Mouse (Mus musculus) bone marrow, adult 2 months (tissue): ENCODE data around the gene Podxl. TPM values are rescaled to one million over a fixed set of nuclear protein-coding genes. Genes with fewer than 3 reads are reported as not detected.
"Not testable (repeated sequence)": the region's sequence is repeated elsewhere in the genome, so short reads cannot be mapped to it uniquely, and the experiment has no call there.

Source experiments
- H3K27ac ChIP-seq: fragments of 200-500 bp; 2 replicates; pipeline ENCODE4 v1.5.1; 2012; ENCODE audit warnings: low read depth, mild to moderate bottlenecking, control low read depth, inconsistent platforms, low read length; ENCODE audit not compliant: control insufficient read depth, poor library complexity, insufficient read depth
- H3K4me1 ChIP-seq: fragments of 200-500 bp; 2 replicates; pipeline ENCODE4 v1.6.1; 2011; ENCODE audit warnings: low read length; ENCODE audit not compliant: control insufficient read depth, insufficient read depth
- H3K4me3 ChIP-seq: fragments of 200-500 bp; replicated peaks from 2 replicates; pipeline ENCODE3; 2011; ENCODE audit warnings: mild to moderate bottlenecking, low read depth, low read length, control low read depth; ENCODE audit not compliant: control insufficient read depth
- CTCF ChIP-seq: fragments of 200-500 bp; IDR thresholded peaks from 2 replicates; pipeline ENCODE4 v1.5.1; 2011; ENCODE audit warnings: low read length, control low read depth; ENCODE audit not compliant: control insufficient read depth, insufficient read depth
- POLR2A ChIP-seq: fragments of 200-500 bp; IDR thresholded peaks from 2 replicates; pipeline ENCODE4 v1.6.1; 2011; ENCODE audit warnings: low read depth, mild to moderate bottlenecking, control low read depth, low read length, borderline replicate concordance; ENCODE audit not compliant: control insufficient read depth
- WGBS: fragments of 180-500 bp; shearing (Covaris S2); methylation state at CpG from one replicate; pipeline ENCODE4 v1.1.7; 2018; 5-methylcytosine and 5-hydroxymethylcytosine counted together
- polyA plus RNA-seq: library from polyadenylated mRNA; stranded (reverse); fragments of >200 nt; gene quantifications from 2 replicates; pipeline ENCODE4 v1.2.4, GENCODE M21; 2011; ENCODE audit warnings: low replicate concordance; ENCODE audit not compliant: missing spikeins, insufficient read depth, insufficient read length

The Podxl gene
- polyA plus RNA-seq, 1 experiment = 1.4 TPM

DNA sequence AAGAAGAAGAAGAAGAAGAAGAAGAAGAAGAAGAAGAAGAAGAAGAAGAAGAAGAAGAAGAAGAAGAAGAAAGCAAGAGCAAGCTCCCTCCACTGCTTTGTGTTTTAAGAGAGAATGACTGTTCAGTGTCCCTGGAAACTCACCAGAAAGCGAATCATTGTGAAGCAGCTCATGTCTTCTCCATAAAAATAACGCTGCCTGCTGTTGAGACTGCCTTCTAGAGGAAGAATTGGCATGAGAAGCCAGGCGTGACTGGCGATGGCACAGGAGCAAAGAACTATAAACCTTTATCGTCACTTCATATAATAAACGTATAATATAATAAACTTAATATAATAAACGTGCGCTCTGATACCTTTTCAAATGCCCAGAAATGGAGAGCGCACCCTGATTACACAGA, 12.4 kb upstream of the Podxl start:
- 89% methylated on average over 9 of the region's 9 CpGs for WGBS
- no peak for TF ChIP-seq POLR2A
- no peaks in the 10 kb centered on the region for H3K4me1 ChIP-seq
- no peak overlapping the region for H3K27ac ChIP-seq
- H3K4me3 ChIP-seq = no peak overlapping the region

DNA sequence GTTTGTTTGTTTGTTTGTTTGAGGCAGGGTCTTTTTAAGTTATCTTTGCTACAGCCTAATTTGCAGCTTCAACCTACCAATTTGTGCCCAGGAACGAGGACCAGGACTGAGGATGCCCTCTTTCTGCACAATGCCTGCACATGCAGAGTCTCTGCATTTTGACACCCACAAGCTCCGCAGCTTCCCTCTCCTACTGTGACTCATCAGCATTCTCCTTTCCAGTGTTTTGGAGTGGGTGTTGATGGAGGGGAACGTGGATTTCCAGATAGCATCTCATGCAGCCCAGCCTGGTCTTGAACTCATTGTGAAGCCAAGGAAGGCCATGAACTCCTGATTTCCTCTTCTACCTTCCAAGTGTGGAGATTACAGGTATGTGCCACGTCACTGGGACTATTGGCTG, 11.3 kb upstream of the Podxl start:
- H3K4me3 ChIP-seq = no peak overlapping the region
- TF ChIP-seq POLR2A (no peak), CTCF (no peak)
- no peak overlapping the region for H3K27ac ChIP-seq
- 70% methylated on average over 4 of the region's 4 CpGs for WGBS
- H3K4me1 ChIP-seq = no peaks in the 10 kb centered on the region

DNA sequence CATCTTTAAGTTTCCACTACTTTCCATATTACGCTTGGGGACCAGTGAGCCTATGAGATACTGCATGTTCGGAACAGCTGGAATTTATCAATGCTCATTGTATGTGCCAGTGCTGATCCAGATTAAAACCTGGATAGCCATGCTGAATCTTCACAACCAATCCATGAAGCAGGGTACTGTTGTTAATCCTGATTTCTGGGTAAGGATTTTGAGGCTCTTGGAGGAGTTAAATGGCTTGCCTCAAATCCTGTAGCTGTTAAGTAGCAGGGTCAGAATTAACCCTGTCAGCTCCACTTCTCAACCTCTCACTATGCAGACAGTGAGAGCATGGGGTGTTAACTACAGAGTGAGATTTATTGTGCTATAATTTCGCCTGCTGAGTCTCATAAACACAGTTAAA, 7.7 kb upstream of the Podxl start:
- Histone ChIP-seq H3K4me1 (no peaks in the 10 kb centered on the region), H3K27ac (no peak overlapping the region), H3K4me3 (no peak overlapping the region)
- TF ChIP-seq CTCF (no peak), POLR2A (no peak)
- 68% methylated on average over 3 of the region's 3 CpGs for WGBS

DNA sequence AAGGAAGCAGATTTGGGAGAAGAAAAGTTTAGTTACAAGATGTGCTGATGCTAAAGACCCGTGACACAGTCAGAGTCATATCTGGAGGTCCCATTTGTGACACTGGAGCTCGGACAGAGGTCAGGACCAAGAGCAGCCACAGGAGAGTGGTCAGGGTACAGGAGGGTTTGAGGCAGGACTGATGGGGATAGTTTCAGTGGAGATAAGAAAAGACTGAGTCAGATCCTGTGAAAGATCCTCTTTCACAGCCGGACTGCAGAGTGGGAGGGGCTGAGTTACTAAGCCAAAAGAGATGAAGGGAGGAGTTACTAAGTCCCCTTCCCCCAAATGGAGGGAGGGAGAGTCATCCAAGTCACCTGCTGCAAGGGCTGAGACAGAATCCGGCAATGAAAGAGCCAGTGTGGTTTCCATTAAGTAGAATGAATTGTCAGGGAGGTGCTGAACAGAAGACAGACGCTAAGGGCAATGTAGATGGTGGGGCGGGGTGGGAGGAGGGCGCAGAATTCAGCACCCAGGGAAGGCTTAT, 4.4 kb upstream of the Podxl start:
- H3K27ac ChIP-seq = no peak overlapping the region
- WGBS = 35% methylated on average over 7 of the region's 7 CpGs
- TF ChIP-seq CTCF (no peak), POLR2A (no peak)

DNA sequence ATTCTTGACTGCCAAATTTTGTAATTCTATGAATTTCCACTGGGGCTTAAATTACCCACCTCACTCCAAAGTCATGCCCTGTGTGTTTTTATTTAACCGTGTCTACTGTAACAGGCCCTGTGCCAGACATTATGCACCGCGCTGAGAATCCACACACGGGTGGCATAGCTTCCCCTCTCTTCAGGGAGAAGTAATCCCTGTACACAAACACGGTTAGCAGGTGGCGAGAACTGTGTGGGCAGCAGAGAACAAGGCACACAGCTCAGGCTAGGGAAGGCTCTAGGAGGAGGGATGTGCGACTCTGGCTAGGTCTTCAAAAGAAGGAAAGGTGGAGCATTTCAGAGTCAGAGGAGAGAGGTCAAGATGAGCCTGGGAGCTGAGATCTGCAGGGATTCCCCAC, 3.4 kb upstream of the Podxl start:
- no peak overlapping the region for H3K4me3 ChIP-seq
- WGBS = 59% methylated on average over 7 of the region's 7 CpGs
- TF ChIP-seq POLR2A = no peak
- no peak for TF ChIP-seq CTCF
- no peaks in the 10 kb centered on the region for H3K4me1 ChIP-seq
- no peak overlapping the region for H3K27ac ChIP-seq

More for the DNA sequence above, 4.4 kb upstream of the Podxl start:
- Histone ChIP-seq H3K4me3 (no peak overlapping the region), H3K4me1 (no peaks in the 10 kb centered on the region)

DNA sequence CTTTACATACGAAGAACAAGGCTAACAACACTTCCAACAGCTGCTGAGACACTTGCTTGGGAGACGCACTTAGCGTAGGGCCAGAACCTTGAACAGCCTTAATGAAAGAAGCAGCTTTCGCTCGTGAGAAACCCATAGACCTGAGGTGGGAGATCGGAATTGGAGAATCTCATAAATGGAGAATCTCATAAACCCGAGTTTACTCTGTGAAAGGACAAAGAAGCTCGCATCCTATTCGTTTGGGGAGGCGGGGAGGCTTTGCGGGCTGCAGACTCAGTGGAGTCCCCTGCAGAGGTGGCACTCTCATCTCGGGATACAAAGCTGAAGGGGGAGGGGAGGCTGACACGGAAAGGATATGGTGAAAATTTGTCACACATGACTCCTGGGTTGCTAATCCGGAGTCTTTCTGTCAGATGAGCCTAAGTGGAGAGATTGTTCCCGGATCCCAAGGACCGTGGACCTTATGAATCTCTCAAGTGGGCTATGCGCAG, 1.2 kb upstream of the Podxl start:
- no peak overlapping the region for H3K4me3 ChIP-seq
- no peaks in the 10 kb centered on the region for H3K4me1 ChIP-seq
- no peak overlapping the region for H3K27ac ChIP-seq
- TF ChIP-seq CTCF (no peak), POLR2A (no peak)
- 8% methylated on average over 17 of the region's 17 CpGs for WGBS

DNA sequence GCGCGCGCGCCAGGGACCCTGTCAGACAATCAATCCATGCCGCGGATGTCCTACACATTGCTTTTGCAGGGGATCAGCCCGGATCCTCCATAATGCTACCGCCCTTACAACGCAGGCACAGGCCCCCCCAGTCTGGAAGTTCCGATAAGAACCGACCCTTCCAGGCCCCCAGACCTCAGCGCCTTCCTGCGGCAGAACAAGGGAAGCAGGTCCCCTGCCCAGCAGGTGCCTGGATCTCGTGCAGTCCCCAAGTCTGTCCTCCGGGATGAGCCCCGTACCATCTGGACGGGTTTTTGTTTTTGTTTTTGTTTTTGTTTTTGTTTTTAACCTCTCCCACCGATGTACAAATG, 376 bp upstream of the Podxl start:
- Histone ChIP-seq H3K4me1 (no peaks in the 10 kb centered on the region), H3K27ac (no peak overlapping the region; the same call in 1 of the 2 replicates), H3K4me3 (no peak overlapping the region)
- TF ChIP-seq POLR2A (no peak), CTCF (no peak)
- 0% methylated on average over 18 of the region's 18 CpGs for WGBS

DNA sequence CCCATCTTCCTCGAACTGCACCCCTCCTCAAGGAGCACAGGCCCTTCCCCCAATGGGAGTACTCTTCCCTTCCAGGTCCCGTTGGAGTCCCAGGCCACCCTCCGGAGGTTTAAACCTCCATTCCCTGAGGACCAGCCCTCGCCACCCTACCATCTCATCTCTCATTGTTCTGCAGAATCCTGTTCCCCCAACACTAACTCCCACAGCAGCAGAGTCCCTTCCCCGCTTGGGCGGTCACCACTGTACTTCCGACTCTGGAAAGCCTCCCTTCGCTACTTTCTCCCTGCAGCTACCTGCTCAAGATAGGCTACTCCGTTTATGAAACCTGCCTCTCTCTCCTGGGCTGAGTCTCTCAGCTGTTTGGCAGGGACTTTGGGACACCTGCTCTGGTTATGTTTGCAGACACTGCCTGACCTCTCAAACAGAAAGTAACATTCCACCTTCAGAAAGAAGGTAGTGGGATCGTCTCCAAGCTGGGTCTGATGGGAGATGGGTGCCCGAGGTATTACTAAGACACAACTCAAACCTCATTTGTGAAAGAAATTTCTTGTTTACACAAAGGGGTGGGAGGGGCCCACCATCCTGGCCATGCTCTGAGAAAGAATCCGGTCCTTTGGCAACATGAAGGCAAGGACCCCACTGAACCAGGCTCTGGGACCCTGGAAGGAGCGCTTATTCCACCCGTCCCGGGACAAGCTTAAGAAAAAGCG, 1.3 kb downstream of the Podxl start:
- Histone ChIP-seq H3K4me1 (no peaks in the 10 kb centered on the region), H3K4me3 (no peak overlapping the region), H3K27ac (no peak overlapping the region)
- 25% methylated on average over 16 of the region's 16 CpGs for WGBS
- TF ChIP-seq CTCF = no peak
- TF ChIP-seq POLR2A = no peak

DNA sequence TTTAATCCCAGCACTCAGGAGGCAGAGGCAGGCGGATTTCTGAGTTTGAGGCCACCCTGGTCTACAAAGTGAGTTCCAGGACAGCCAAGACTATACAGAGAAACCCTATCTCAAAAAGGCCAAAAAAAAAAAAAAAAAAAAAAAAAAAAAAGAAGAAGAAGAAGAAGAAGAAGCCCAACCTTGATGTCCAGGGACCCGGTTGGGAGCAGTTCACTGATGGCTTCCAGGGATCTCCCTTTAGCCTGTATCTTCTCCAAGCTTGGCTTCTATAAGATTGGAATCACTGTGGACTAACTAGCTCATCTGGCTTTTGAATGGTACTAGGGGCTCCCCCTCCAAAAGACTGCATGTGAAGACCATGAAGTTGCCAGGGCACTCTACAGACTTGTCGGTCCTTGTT, 1.8 kb downstream of the Podxl start:
- not testable (repeated sequence) for H3K4me3 ChIP-seq, H3K4me1 ChIP-seq, H3K27ac ChIP-seq
- WGBS = 71% methylated on average over 3 of the region's 3 CpGs
